Mouse (Mus musculus) erythroblast, embryonic 14.5 days (primary cell): ENCODE data around the gene Dmap1.

Experiments used
- GATA1 ChIP-seq: IDR thresholded peaks from 2 replicates; pipeline ENCODE4 v1.6.1; 2012; ENCODE audit warnings: low read length, inconsistent platforms, mixed read lengths
- TAL1 ChIP-seq: IDR thresholded peaks from 3 replicates; pipeline ENCODE4 v1.6.1; 2012; ENCODE audit warnings: low read length, inconsistent platforms, mixed read lengths

DNA sequence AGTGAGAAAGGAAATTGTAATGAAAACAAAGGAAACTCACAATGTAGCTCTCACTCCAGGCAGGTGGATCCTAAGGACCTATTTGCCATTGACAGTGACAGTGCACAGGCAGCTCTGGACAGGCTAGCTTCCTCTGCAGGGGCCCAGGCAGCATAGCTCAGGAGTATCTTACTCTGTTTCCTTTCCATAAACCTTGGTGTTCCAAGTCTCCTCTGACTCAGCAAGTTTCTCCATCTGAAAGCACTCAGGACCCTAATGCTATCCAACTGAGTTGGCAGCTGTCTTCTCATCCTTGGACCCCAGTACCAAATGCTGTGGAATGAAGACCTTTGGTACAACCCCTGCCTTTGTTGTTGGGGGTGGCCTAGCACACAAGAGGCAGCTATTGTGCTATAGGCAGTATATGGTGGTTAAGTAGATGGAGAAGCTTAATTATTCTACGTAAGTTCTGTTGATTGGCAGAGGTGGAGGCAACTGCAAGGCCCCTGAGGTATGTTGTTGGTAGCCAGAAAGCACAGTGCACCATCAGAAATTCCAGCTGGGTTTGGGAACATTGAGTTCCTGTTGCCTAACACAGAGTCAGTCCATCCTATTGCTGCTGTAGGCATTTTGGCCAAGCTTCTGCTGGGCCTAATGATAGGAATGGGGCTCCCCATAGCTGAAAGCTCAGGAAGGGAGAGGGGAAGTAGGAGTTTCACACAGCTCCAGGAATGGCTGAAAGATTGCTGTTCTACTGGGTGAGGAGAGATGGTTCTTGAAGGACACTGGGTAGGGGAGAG, 41.0 kb downstream of the Dmap1 start:
- TF ChIP-seq TAL1, result no peak
- no peak for TF ChIP-seq GATA1
